Mouse (Mus musculus): ENCODE measurements at regions not wholly inside any gene's neighbourhood (a gene's known extent, or its start where the extent isn't known, plus 50 kb on each side); places are given as distances from the start of the nearest gene placed in this dataset.

DNA sequence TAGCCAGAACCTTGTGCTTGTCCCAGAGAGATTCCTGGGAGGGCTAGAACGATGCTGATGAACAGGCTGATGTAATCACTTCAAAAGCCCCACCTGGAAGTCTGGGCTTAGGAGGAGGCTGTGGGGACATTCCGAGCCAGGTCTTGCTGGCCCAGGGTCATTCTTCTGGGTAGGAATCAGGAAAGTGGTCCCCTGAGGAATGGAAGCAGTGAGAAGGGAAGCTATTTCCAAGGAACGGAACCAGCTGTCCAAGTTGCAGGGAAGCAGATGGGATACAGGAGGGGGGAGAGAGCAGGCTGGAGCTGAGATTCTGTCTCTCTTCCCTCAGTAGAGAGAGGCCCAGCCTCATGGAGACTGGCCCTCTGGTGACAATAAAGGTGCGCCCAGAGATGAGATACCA lies 243.9 kb downstream of the Tcf7l2 start:
- no peak for DNase-seq

DNA sequence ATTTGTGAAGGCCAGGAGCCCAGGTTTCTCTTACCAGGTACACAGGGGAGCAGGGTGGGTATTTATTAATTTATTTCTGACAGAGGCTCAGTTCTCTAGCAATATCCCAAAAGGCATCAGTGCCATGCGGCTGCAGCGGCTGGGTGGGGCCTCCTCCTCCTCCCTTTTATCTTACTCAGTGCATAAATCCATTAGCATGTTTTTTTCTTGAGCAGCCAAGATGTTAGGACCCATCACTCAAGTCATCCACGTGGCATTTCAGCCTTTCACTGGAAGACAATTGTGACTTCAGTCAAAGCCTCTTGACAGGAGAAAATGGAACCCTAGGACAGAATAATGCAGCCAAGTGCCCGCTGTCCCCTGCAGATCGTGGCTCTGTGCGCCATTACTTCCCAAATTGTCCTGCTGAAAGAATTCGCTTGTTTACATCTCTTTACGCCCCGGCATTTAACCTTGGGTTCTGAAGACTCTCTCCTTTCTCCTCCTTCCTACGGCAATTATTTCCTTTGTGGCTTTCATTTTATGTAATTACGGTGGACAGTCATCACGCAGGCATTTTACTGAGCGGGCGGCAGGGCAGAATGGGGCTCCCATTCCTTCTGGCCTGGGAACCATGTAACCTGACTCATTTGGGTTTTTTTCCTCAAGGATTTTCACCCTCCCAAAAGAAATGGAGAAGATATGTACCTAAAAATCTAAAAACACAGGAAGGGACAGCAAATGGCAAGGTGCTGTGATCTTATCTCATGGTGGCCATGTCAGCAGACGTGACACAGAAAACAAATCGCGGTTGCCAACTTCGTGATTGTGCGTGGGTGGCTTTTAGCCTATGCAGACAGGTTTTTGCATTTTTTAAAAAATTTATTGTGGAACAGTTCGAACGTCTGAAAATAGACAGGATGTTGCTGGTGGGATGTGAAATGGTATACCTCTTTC lies 250.4 kb downstream of the Tcf7l2 start:
- no peak for DNase-seq

DNA sequence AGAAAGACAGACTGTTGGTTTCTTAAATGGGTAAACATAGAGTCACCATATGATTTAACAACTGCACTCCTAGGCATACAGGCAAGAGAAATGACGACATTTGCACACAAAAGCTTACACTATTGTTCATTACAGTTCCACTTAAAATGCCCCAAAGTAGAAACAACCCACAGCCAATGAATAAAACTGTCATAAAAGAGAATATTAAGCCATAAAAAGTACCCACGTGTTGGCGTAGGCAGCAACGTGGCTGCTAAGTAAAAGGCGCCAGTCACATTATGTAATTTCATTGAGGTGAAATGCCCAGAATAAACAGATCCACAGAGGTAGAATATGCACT lies 251.1 kb downstream of the Tcf7l2 start:
- DNase-seq: no peak

DNA sequence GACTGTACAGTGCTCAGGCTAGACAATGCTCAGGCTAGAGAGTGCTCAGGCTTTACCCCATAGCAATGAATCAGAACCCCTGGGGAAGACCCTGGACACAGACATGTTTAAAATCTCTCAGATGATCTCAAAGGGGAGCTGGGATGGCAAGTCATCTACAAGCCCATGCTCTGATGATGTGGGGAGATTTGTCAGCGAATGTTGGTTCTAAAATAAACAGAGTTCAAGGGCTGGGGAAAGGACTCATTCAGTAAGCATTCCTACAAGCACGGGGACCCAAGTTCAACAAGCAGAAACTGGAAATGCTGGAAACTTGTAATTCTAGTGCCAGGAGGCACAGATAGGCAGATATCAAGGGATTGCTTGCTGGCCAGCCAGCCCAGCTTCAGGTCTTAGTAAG lies 254.1 kb downstream of the Tcf7l2 start:
- no peak for DNase-seq

DNA sequence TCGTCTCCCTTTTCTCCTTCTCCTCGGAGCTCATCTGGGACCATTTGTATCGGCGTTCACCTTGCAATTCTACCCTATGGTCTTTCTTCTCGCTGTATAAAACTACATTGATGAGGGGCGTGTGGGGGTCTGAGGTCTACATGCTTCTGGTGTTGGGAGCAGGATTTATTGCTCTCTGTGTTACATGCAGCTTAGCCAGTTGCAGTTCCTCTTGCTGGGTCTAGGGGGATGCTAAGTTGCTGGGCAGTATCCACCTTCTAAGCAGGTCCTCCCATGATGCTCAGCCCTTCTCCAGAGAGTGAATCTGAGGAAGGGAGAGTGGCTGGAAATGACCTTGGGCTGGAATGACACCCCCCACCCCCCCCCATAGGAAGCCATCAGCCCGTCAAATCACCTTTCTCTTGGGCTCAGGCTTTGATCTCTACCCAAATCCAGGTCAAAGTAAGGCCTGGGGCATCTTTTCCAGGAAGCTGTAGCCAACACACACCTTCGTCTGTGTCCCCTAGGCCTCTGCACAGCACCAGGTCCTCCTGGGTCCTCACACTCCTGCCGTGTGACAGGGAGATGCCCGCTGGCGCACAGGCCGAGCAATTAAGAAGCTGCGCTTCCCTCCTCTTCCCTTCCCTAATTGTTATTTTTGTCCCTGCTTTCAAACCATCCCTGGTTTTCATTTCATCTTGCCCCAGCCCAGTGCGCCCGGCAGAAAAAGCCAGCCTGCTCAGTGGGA lies 257.0 kb downstream of the Tcf7l2 start:
- DNase-seq: no peak

DNA sequence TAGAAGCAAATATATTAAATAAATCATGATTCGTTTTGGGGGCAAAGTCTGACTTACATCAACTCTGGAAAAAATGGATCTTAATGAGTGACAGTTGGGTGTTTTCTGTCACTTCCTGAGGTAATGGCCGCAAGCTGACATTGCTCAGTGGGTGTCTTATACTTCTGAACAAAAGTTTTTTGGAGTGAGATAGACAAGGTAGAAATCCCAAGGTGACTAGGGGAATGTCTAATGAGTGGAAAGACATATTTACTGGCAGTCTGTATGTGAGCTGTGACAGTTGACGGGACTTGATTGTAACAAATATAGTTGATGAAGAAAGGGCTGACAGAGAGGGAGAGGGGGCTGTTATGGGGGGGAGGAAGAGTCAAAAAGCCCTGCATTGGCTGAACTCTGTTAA lies 257.8 kb downstream of the Tcf7l2 start:
- DNase-seq: no peak

DNA sequence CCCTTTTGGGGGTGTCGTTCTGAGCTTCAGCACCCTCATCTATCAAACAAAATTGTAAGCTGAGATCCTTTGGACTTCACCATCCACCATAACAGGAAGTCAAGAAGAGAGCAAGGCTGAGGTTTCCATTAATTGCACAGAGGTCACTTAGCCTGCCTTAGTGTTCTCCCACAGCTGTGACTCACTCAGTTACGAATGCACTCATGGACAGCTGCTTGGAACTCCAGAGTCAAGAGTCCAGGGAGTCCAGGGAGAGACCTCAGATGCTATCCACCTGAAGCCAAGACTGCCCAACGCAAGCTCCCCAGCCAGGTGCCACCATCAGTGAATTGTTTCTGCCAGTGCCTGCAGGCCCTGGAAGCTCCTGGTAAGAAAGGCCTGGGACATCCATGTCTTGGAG lies 259.8 kb downstream of the Tcf7l2 start:
- DNase-seq: no peak

DNA sequence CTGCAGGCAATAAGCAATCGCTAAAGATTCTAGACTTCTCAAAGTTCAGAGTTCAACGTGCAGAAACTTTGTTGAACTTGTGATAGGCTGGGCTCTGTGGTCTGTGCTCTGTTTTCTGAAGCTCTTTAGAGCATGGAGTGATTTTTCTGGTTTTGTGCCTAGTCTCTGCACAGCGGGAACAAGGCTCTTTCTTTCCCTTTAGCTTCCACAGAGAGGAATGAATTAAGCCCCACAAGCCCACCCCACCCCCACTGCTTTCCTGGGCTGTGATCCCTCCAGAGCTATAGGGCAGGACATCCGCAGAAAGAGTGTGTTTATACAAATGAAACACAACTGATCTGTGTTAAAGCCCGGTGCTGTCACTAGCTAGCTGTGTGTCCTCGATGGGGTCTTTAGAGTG lies 264.3 kb downstream of the Tcf7l2 start:
- no peak for DNase-seq

DNA sequence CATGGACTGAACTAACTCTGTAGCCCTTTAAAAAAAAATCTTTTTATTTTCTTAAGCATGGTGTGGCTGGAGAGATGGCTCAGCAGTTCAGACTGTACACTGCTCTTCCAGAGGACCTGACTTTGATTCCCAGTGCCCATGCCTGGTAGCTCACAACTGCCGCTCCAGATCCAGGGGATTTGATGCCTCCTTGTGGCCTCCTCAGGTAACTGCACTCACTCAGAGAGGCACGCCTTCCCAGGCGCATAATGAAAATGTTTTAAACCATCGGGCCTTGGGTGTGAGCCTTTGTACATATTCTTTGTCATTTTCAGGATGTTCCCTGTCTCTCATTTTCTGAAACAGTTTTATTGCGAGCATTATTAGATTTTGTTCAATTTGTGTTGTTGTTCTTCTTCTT lies 265.8 kb downstream of the Tcf7l2 start:
- no peak for DNase-seq

DNA sequence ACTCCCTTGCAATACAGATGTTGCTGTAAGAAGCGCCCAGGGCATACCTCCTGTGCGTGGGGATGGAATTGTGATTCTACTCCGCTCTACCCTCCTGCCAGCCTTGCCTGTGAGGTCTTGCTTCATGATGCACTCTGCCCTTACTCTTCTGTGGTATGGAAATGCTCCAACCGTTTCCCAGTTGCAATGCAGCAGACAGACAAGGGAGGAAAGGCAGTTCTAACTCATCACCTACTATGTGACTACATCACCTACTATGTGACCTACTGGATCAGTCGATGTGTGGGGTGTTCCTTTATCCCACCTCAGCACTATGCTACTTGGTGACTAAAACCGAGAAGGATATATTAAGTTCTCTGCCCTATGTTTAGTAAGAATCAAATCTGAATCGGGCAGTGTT lies 269.1 kb downstream of the Tcf7l2 start:
- no peak for DNase-seq

DNA sequence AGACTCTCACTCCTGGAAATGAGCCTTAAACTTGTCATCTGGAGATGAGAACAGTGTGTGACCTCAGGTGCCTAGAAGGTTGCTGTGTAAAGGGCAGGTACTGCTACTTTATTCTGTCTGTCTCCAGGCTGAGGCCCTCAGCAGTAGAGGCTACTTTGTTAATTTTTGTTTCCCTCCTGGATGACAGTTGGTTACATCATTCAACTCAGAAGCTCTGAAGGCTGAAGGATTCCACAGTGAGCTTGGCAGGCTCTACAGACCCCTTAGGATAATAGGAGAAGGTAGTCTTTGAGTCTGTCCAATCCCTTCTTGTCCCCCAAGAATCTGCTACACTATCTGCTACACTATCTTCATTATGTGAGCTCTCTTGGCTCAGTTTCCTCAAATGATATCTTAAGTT lies 269.7 kb downstream of the Tcf7l2 start:
- DNase-seq: no peak

DNA sequence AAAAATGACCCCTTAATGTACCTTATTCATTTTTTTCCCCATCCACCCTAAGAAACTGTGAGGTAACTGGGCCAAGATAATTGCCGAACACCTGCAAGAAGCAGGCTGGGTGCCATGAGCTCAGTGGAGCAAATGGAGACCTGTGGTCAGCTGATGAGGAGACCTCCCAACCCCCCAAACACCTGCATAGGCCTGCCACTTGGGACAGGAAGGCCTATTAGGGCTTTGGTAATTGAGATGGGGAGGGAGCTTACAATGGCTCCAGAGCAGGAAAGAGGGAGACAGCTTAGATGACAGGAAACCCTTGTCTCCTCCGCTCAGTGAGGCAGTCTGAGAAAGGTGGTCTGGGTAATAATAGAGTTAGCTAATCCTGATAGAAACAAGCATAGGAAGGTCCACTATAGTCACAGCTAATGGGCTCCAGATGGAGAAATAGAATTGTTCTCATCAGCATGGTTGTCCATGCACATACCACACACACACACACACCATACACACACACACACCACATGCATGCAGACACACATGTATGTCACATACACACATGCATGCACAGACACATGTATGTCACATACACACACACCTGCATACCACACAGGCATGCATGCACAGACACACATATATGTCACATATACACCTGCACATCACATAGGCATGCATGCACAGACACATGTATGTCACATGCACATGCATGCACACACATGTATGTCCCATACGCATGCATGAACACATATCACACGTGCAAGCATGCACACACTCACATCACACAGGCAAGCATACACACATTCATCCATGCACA lies 270.2 kb upstream of the Habp2 start:
- DNase-seq: no peak

DNA sequence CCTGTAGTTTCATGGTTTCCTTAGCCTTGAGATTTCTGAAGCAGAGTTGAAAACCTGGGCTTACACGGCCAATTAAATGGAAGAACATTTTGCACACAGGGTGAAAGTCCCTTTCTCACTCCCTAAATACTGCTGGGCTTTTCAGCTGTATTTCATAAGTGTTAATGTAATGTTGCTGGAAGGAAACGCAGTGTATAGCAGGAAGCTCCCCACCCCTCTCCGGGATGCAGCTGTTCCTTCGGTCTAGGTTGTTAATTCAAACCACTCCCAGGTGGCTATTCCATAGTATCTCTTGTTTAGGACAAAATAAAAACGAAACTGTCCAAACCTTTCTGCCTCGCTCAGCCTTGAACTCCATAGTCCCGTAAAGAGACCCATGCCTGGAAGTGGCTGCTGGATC lies 269.4 kb upstream of the Habp2 start:
- DNase-seq: no peak

DNA sequence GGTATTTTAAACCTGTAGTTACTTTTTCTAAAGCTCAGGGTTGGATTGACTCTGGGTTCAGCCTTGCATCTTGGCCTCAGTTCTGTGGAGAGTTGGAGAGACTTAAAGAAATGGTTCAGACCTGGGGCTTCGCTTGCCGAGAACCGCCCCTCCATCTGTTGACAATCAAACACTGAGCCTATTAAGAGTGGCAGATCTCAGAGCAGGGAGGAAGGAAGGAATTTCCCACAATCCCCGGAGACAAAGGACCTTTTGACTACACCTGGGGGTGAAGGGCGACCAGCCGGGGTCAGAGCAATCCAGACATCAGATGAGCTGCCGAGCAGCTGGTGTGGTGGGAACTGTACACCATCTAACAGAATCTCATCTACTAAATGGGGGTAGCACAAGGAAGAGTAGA lies 267.8 kb upstream of the Habp2 start:
- DNase-seq: no peak

DNA sequence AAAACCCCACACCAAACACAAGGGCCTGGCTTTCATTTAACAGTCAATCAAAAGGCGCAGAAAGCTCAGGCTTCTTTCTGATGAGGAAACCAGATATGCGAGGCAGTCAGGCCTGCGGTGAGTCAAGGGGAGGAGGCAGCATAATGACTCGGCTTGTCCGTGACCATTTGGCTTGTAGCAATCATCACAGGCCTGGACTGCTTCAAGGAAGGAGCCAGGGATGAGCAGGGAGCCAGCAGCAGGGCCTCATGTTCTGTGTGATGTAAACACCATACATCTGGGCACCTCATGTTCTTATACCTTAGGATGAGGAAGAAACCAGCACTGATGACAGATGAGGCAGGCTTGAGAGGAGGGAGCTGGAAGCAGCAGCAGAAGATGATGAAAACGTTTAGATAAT lies 264.6 kb upstream of the Habp2 start:
- no peak for DNase-seq

DNA sequence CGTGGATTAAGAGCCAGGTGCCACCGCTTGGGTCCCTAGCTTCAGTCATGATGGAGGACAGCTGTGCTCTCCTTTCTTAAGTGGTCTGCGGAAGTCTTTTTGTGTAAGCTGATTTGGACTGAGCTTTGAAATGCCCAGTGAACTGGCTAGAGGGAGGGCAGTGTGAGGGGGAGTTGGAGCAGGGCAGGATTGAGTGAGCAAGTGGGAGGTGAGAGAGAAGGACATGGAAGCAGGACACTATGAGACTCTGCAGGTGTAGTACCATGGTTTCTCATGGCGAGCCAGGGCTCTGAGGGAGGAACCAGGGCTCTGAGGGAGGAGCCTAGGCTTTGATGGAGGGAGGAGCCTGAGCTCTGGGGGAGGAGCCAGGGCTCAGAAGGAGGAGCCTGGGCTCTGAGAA lies 262.3 kb upstream of the Habp2 start:
- no peak for DNase-seq

DNA sequence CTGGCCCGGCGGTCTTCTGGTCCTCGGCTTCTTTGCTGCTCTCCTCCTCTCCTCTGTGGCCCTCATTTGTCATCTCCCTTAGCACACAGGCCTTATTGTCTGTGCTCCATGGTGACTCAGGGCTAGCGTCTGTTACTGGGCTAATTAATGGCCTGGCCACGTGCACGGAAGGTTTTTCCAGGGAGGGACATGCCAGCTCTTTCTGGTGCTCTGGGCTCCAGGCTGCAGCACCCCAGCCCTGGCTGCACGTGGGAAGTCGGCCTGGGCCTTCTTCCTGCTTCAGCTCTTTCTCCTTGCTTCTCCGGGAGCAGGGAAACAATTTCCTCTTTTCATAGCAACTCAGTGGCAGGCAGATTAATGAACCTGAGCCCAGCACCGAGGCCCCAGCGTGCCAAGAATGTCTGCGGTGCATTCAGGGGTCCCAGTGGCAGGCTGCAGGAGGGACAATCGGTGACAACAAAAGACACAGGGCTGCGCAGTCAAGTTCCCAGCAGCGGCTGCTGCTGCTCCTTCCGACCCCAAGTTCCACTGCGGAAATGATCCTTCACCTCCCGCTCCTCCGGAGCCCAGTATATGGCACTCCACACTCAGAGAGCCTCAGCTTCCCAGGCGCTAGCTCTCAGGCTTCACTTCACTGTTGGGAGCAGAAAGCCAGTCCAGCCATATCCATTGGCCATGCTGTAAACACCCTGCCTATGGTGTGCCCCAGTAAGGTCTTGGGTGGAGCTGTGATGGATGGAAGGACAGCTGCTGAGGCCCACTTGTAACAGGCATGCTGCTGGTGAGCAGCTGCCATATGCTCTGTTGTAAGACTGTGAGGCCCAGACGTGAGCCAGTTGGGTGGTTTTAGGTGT lies 257.3 kb upstream of the Habp2 start:
- DNase-seq: no peak

DNA sequence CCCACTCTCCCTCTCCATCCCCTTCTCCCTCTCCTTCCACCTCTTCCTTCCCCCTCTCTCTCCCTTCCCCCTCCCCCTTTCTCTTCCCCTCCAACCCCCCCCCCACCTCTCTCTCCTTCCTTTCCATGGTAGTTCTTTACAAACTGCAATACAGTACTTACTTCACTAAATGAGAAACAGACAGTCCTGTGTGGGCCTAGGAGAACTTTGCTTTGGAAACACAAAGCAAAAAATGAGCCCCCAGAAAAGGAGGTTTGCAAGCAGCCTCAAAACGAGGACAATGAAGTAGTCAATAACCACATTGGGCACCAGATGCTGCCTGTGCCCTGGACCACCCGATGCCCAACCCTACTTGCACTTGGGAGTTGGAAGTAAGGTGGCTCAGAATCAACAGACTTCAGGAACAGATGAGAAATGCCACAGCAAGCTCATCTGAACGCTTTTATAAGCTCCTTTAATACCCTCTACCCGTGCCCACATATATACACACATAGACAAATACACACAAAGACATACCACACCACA lies 256.5 kb upstream of the Habp2 start:
- DNase-seq: no peak

DNA sequence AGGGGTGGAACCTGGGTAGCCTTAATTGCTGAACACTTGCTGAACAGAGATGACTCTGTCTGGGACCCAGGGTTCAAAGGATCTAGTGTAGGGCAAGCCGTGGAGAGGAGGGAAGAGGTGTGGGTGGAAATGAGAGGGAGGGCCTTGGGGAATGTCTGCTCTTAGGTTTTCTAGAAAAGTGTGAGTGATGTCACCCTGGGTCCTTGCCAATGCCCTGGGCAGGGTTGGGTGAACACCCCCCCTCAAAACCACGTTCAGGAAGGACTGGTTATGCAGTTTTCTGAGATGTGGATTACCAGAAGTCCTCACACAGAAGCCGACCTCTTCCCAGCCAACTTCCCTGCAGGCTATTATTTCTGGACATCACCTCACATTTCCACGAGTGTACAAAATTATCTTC lies 252.4 kb upstream of the Habp2 start:
- DNase-seq: no peak

DNA sequence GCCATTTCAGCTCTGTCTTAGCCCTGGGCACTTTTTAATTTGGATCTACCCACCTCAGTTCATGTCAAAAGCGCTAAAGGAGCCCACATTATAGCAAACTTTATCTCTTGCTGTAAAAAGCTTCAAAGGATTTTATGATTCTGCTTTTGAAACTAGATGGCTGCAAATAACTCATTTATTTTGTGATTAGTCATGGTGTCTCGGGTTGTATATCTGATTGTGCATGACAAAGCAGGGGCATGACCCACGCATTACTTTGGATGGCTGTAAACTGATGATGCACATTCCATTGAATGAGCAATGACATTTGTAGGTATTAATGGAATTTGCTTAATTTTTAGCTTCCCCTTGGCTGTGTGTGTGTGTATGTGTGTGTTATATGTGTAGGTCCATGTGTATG lies 249.4 kb upstream of the Habp2 start:
- no peak for DNase-seq

DNA sequence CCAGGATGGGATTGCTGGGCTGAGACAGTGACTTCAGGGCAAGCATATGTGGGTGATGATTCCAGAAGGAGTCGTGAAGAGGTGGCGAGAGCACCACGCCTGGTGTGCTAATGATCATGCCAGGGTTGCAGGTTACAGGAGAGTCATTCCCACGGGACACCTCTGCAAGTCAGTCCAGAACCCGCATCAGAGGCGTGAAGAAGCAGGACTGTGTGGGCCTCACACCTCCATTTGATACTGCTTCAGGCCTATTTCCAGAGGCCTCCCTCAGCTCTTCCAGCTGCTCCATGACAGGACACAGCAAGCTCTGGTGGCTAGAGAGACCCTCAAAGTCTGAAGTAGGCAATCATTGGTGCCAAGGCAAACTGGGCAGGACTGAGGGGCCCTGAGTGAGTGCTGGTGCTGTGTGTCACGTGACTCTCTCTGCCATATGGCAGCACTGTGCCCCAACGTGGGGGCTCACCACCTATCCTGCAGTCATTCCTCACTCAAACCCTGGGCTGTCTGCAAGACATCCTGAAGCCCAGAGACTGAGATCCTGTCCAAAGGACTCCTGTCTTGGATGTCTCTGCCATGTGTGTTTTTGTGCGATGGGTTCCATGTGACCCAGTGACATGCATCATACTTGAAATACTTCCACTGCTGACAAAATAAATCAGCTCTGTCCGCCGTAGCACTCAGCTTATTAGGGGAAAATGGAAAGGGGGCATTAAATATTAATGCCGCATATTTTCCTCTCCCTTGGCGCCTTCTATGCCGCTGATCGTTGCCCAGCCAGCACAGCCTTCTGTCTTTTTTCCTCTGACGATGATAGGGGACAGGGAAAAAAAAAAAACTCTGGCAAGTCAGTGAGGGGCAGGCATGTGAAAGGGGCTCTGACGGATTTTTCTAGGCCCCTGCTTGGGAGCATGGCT lies 247.6 kb upstream of the Habp2 start:
- no peak for DNase-seq
